Mouse (Mus musculus): Measurements from ENCODE around the gene Nab2. TPM values are rescaled to one million over a fixed set of nuclear protein-coding genes. Genes with fewer than 3 reads are reported as not detected.

Gene Nab2
- polyA plus RNA-seq, 1 experiment from 2014 or later, result 19.8 TPM

DNA sequence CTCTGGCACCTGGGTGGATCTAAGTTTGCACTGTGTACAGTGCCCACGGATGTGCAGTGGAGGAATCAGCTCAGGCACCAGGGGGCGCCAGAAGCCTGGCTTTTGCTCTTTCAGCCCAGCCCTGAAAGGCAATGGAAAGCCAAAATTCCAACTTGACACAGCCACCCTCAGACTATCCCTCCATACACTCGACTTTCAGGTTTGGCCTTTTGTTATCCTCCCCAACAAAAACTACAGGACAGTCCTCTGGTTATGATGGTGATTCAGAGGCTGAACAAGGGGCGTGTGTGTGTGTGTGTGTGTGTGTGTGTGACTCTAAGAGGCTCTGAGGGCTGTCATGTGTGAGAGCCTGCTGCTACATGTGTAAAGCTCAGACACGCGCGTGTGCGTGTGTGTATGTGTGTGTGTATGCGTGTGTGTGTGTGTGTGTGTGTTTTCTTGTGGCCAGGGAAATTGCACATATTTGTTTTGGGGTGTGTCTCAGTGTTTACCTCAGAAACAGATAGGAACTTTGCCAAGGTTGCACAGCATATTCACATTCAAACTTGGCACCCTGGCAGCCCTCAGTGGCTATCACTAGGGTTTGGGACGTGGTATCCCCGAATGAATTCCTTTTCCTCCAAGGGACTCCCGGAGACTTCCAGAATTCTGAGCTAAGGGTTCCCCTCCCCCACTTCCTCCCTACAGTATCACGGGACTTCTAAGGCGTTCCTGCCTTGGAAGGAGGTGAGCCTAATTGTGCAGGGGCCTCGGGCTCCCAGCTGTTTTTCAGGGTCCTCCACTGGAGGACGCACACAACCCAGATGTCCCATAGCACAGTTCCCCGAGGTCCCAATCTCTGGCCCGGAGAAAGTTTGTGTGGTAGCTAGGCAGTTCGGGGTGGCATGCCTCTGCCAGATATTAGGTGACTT is 26.3 kb downstream of the Nab2 start:
- H3K4me1 ChIP-seq (ENCODE audit: control insufficient read depth, insufficient read depth, low read length), result peaks cover 22% of the 10 kb centered on the region
- H3K27ac ChIP-seq (ENCODE audit: low read depth, low read length), result peak overlapping the region; percentile 90
- no peaks in the 10 kb centered on the region for H3K36me3 ChIP-seq (ENCODE audit: control insufficient read depth, insufficient read depth, low read length)
- 7% methylated on average over 19 of the region's 19 CpGs for WGBS
- peak overlapping the region; percentile 64; the same call in 1 of the 2 replicates for H3K9ac ChIP-seq (ENCODE audit: low read depth, low read length)
- H3K4me3 ChIP-seq (ENCODE audit: low read length), result peak overlapping the region; percentile 43
- H3K9me3 ChIP-seq (ENCODE audit: control insufficient read depth, low read length), result no peaks in the 10 kb centered on the region
- no peaks in the 10 kb centered on the region for H3K27me3 ChIP-seq (ENCODE audit: control insufficient read depth, insufficient read depth, low read length)
- peak overlapping the region; percentile 67 for H3K4me2 ChIP-seq (replicated peaks; ENCODE audit: low read depth, low read length)
- peak; percentile 80 for ATAC-seq (ENCODE audit: low FRiP score, low TSS enrichment)

DNA sequence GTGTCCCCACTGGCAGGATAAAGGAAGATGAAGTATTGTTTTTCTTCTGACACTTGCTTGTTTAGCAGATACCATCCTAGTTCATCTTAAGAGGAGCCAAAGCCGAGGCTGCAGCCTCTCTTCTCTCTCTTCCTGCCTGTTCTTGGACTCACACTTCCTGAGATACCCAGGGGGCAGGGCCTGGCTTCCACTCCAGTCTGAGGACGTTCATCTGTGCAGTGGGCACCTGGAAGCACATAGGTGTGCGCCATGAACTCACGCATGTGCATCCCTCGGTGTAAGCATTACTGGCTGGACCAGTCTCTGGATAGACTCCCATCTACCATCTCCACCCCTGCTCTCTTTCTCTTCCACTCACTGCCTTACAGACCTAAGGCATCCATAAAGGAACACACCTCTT is 27.9 kb downstream of the Nab2 start:
- H3K4me1 ChIP-seq (ENCODE audit: control insufficient read depth, insufficient read depth, low read length), result peaks cover 22% of the 10 kb centered on the region
- H3K9me3 ChIP-seq (ENCODE audit: control insufficient read depth, low read length), result no peaks in the 10 kb centered on the region
- ATAC-seq (ENCODE audit: low FRiP score, low TSS enrichment), result no peak
- 69% methylated on average over 5 of the region's 5 CpGs for WGBS
- no peak overlapping the region for H3K4me2 ChIP-seq (replicated peaks; ENCODE audit: low read depth, low read length)
- no peaks in the 10 kb centered on the region for H3K27me3 ChIP-seq (ENCODE audit: control insufficient read depth, insufficient read depth, low read length)
- no peak overlapping the region for H3K4me3 ChIP-seq (ENCODE audit: low read length)
- no peak overlapping the region for H3K27ac ChIP-seq (ENCODE audit: low read depth, low read length)
- H3K9ac ChIP-seq (ENCODE audit: low read depth, low read length), result no peak overlapping the region
- H3K36me3 ChIP-seq (ENCODE audit: control insufficient read depth, insufficient read depth, low read length), result no peaks in the 10 kb centered on the region

DNA sequence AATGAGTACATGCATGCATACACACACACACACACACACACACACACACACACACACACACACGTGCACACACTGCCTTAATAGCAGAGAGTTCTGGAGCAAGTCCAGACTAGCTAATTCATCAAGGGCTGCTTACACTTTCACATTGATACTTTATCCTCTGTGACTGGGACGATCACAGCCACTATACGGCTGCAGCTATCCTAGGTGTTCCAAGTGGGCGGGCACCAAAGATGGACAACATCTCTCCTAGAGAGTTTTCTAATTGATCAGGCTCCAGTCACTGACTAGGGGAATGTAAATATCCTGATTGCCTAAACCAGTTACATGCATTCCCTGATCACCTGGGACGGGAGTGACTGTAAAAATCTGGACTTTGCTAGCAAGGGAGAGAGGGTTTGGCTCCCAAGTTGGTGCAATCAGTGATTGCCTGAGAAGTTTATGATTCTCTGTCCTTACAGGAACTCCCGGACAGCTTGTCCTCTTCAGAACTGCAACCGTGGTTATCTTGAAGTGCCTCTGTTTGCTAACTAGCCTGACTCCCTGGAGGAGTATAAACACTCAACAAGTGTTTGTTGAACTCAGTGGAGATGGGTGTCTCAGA is 35.6 kb downstream of the Nab2 start:
- Histone ChIP-seq H3K9ac (ENCODE audit: low read depth, low read length) (no peak overlapping the region), H3K4me3 (ENCODE audit: low read length) (no peak overlapping the region), H3K27ac (ENCODE audit: low read depth, low read length) (no peak overlapping the region), H3K4me2 (replicated peaks; ENCODE audit: low read depth, low read length) (no peak overlapping the region), H3K9me3 (ENCODE audit: control insufficient read depth, low read length) (no peaks in the 10 kb centered on the region), H3K4me1 (ENCODE audit: control insufficient read depth, insufficient read depth, low read length) (no peaks in the 10 kb centered on the region), H3K36me3 (ENCODE audit: control insufficient read depth, insufficient read depth, low read length) (no peaks in the 10 kb centered on the region), H3K27me3 (ENCODE audit: control insufficient read depth, insufficient read depth, low read length) (no peaks in the 10 kb centered on the region)
- WGBS, result 48% methylated on average over 7 of the region's 7 CpGs
- no peak for ATAC-seq (ENCODE audit: low FRiP score, low TSS enrichment)

DNA sequence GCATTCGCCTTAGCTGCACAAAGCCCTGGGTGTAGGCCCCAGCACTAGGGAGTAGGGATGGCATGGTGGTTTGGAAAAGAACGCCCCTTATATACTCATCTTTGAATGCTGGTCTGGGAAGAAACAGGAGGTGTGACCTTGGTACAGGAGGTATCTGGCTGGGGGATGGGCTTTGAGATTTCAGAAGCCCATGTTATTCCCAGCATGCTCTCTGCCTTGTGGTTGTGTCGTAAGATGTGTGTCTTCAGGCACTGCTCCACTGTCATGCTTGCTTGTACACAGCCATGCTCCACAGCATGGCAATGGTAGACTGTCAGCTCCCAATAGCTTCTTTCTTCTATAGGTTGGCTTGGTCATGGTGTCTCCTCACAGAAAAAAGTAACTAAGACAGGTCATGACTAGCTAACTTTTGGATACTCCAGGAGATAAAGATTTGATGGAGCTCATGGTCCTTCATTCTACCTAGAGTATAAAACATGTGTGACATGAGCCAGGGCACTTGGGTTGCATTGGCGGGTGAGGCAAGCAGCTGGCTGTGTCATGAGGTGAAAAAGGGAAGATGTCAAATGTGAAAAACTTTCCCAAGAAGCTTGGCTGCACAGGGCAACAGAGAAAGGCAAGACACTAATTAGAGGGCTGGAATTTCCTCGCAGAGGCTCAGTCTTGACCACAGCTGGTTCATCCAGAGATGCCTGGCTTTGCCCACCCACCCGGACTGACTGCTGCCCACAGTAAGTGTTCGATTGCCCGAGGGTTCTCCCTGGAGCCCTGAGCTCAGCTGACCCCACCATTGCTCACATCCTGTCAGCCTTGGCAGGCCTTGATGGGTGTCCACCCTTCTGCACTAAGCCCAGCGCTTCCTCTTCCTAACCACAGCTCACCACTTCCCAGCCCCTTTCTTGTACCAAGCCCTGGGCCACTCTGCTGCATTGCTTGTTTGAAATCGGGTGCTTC is 36.8 kb downstream of the Nab2 start:
- H3K27ac ChIP-seq (ENCODE audit: low read depth, low read length), result no peak overlapping the region
- no peak overlapping the region for H3K4me3 ChIP-seq (ENCODE audit: low read length)
- no peak overlapping the region for H3K4me2 ChIP-seq (replicated peaks; ENCODE audit: low read depth, low read length)
- H3K4me1 ChIP-seq (ENCODE audit: control insufficient read depth, insufficient read depth, low read length), result no peaks in the 10 kb centered on the region
- H3K9ac ChIP-seq (ENCODE audit: low read depth, low read length), result no peak overlapping the region
- no peak for ATAC-seq (ENCODE audit: low FRiP score, low TSS enrichment)
- WGBS, result 72% methylated on average over 10 of the region's 10 CpGs
- H3K36me3 ChIP-seq (ENCODE audit: control insufficient read depth, insufficient read depth, low read length), result no peaks in the 10 kb centered on the region
- peaks cover 1% of the 10 kb centered on the region for H3K9me3 ChIP-seq (ENCODE audit: control insufficient read depth, low read length)
- H3K27me3 ChIP-seq (ENCODE audit: control insufficient read depth, insufficient read depth, low read length), result no peaks in the 10 kb centered on the region

DNA sequence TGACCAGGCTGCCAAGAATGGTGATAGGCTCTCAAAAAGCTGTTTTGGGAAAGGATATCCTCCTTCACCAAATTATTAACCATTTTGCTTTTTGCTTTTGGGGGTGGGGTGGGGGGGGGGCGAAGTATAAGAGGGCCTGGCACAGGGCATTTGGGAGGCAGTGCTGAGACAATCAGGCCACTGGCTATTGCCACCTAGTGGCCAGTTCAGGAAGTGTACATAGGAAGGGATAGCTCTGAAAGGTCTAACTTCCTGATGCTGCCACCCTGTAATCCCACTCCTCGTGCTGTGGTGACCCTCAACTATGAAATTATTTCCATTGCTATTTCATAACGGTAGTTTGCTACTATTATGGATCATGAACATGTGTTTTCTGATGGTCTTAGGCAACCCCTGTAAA is 41.9 kb downstream of the Nab2 start:
- Histone ChIP-seq H3K9me3 (ENCODE audit: control insufficient read depth, low read length) (peaks cover 5% of the 10 kb centered on the region), H3K4me2 (replicated peaks; ENCODE audit: low read depth, low read length) (no peak overlapping the region), H3K27ac (ENCODE audit: low read depth, low read length) (no peak overlapping the region), H3K9ac (ENCODE audit: low read depth, low read length) (no peak overlapping the region), H3K4me3 (ENCODE audit: low read length) (no peak overlapping the region), H3K4me1 (ENCODE audit: control insufficient read depth, insufficient read depth, low read length) (0 out of 2 replicates have a peak, but pooled peaks cover 7% of the 10 kb centered on the region), H3K36me3 (ENCODE audit: control insufficient read depth, insufficient read depth, low read length) (no peaks in the 10 kb centered on the region), H3K27me3 (ENCODE audit: control insufficient read depth, insufficient read depth, low read length) (no peaks in the 10 kb centered on the region)
- ATAC-seq (ENCODE audit: low FRiP score, low TSS enrichment), result no peak
- 91% methylated on average over 3 of the region's 3 CpGs for WGBS

DNA sequence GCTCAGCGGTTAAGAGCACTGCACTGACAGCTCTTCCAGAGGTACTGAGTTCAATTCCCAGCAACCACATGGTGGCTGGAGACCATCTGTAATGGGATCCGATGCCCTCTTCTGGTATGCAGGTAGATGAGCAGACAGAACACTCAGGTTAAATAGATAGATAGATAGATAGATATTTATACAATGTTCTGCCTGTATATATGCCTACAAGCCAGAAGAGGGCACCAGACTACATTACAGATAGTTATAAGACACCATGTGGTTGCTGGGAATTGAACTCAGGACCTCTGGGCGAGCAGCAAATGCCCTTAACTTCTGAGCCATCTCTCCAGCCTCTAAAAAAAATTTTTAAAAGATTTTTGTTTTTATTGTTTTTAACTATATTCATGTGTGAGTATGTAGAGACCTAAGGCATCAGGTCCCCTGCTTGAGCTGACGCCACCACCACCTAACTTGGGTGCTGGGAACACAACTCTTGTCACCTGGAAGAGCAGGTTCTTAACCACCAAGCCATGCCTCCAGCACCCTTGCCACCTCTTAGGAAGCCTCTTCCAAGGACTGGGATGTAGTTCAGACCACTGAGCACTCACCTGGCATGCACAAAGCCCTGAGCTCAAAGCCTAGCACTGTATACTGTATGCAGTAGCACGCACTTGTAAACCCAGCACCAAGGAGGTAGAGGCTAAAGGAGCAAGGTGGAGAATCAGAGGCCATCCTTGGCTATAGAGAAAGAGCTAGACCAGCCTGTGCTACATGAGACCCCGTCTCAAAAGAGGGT is 44.7 kb downstream of the Nab2 start:
- 90% methylated on average over 6 of the region's 6 CpGs for WGBS
- Histone ChIP-seq H3K27me3 (ENCODE audit: control insufficient read depth, insufficient read depth, low read length) (no peaks in the 10 kb centered on the region), H3K4me2 (replicated peaks; ENCODE audit: low read depth, low read length) (no peak overlapping the region), H3K27ac (ENCODE audit: low read depth, low read length) (no peak overlapping the region), H3K9ac (ENCODE audit: low read depth, low read length) (no peak overlapping the region), H3K9me3 (ENCODE audit: control insufficient read depth, low read length) (peaks cover 5% of the 10 kb centered on the region), H3K36me3 (ENCODE audit: control insufficient read depth, insufficient read depth, low read length) (no peaks in the 10 kb centered on the region), H3K4me1 (ENCODE audit: control insufficient read depth, insufficient read depth, low read length) (peaks cover 18% of the 10 kb centered on the region), H3K4me3 (ENCODE audit: low read length) (no peak overlapping the region)
- ATAC-seq (ENCODE audit: low FRiP score, low TSS enrichment), result no peak

DNA sequence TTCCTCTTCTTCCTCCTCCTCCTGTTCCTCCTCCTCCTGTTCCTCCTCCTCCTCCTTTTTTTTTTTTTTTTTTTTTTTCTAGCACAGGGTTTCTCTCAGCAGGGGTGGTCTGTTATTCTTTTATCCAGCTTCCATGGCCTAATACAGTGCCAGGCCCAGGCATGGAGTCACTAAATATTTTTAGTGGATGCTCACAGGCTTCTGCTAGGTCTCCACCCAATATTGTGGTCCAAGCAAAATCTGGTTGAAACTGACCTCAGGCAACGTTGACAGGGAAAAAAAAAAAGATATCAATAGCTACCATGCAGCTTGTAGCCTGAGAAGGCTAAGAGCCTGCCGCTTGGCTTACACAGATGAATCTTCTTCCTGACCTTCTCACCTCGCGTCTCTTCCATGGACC is 45.7 kb downstream of the Nab2 start:
- H3K4me1 ChIP-seq (ENCODE audit: control insufficient read depth, insufficient read depth, low read length), result peaks cover 25% of the 10 kb centered on the region
- H3K4me2 ChIP-seq (replicated peaks; ENCODE audit: low read depth, low read length), result no peak overlapping the region
- H3K27me3 ChIP-seq (ENCODE audit: control insufficient read depth, insufficient read depth, low read length), result no peaks in the 10 kb centered on the region
- no peak overlapping the region for H3K4me3 ChIP-seq (ENCODE audit: low read length)
- peak overlapping the region; percentile 72; the same call in 1 of the 2 replicates for H3K9ac ChIP-seq (ENCODE audit: low read depth, low read length)
- ATAC-seq (ENCODE audit: low FRiP score, low TSS enrichment), result no peak
- H3K27ac ChIP-seq (ENCODE audit: low read depth, low read length), result 0 out of 2 replicates have a peak overlapping the region, but pooled peaks have one; percentile 97
- no peaks in the 10 kb centered on the region for H3K36me3 ChIP-seq (ENCODE audit: control insufficient read depth, insufficient read depth, low read length)
- WGBS, result 63% methylated on average over 4 of the region's 4 CpGs
- H3K9me3 ChIP-seq (ENCODE audit: control insufficient read depth, low read length), result peaks cover 5% of the 10 kb centered on the region

DNA sequence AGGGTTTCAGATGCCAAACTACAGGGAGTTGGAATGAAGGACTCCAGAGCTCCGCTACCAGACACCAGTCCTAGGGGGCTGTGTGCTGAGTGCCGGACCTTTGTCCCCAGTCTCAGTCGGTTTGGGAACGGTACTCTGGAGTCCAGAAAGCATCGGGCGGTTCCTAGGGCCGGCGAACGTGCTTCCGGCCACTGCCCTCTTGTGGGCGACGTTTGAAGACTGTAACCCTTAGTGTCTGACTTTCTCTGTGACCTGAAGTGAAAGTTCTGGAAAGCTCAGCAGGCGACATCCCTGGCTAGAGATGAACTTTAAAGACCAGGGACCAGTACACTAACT is 46.3 kb downstream of the Nab2 start:
- no peaks in the 10 kb centered on the region for H3K36me3 ChIP-seq (ENCODE audit: control insufficient read depth, insufficient read depth, low read length)
- H3K9me3 ChIP-seq (ENCODE audit: control insufficient read depth, low read length), result peaks cover 5% of the 10 kb centered on the region
- peaks cover 32% of the 10 kb centered on the region for H3K4me1 ChIP-seq (ENCODE audit: control insufficient read depth, insufficient read depth, low read length)
- no peaks in the 10 kb centered on the region for H3K27me3 ChIP-seq (ENCODE audit: control insufficient read depth, insufficient read depth, low read length)
- 0% methylated on average over 13 of the region's 13 CpGs for WGBS
- peak; percentile 34 for ATAC-seq (ENCODE audit: low FRiP score, low TSS enrichment)
- H3K27ac ChIP-seq (ENCODE audit: low read depth, low read length), result peak overlapping the region; percentile 97
- peak overlapping the region; percentile 61 for H3K4me3 ChIP-seq (ENCODE audit: low read length)
- H3K4me2 ChIP-seq (replicated peaks; ENCODE audit: low read depth, low read length), result peak overlapping the region; percentile 96
- peak overlapping the region; percentile 72; the same call in 1 of the 2 replicates for H3K9ac ChIP-seq (ENCODE audit: low read depth, low read length)
